Mouse (Mus musculus): Measurements from ENCODE around the gene Sorcs3.

Sorcs3 gene

DNA sequence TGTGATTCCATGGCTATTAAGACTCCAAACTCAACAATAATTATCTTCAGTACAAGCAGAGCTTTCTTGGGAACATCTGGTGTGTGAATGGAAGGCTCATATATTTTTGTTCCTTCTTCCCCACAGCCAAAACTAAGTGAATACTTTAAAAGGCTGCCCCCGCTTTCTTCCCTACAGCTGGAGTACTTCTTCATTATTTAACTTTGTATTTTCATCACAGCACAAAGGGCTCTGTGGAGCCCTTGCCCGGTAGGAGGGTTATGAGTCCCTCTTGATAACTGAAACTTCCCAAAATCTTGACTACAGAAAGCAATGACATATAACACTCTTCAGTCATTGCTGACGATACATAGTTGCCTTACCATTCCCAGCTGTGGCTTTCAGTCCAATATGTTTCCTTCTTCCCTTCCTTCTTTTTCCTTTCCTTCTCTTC is 615.5 kb downstream of the Sorcs3 start:
- no peak for DNase-seq (ENCODE audit: low read depth, low spot score)

DNA sequence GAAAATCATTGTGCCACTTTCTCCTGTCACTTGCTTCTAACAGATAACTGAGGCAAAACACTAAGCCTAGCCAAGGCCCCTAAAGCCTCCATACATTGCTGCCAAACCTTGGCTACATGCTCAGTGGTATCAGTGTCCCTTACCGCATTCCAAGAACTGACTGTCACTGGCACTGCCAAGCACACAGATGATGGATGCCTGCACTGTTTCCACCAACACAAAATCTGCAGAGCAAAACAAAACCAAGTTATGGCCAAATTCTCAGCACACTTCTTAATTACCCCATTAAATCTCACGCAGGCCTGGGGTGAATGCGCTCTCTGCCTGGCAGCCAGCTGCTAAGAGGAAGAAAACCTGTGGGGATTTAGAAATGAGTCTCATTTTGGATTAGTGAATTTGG is 628.5 kb downstream of the Sorcs3 start:
- DNase-seq (ENCODE audit: low read depth, low spot score), result no peak

DNA sequence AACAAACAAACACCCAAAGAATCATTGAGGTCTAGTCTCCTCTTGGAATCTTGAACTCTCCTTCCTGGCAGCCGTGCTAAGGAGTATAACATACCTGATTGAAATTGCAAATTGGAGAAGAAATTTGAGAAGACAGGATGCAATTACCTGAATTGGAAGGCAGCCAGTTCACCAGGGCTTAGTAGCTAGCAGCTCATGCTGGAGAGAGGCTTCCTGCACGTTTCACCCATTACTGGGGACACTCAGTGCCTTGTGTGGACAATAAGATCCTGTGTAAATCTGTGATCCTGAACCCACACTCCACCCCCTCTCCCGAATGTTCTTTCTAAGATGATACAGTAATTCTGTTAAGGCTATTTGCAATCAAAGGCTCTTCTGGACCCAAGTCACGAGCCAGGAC is 633.6 kb downstream of the Sorcs3 start:
- no peak for DNase-seq (ENCODE audit: low read depth, low spot score)

DNA sequence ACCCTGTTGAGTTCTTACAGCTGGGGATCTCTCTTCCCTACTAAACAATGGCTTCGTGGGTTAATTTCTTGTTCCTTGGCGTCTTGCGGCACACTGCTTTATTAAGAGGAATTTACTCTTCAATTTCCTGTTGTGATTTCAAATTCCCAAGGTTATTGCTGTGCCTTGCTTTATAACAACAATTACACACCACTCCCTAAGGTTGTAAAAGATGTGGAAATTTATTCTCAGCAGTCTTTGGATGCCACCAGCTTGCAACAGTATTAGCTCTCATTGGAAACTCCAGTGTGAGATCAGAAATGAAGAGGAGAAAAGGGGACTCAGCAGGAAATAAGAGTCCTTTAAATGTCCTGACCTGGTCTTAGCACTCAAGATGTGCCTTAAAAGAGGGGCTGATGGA is 641.9 kb downstream of the Sorcs3 start:
- no peak for DNase-seq (ENCODE audit: low read depth, low spot score)

DNA sequence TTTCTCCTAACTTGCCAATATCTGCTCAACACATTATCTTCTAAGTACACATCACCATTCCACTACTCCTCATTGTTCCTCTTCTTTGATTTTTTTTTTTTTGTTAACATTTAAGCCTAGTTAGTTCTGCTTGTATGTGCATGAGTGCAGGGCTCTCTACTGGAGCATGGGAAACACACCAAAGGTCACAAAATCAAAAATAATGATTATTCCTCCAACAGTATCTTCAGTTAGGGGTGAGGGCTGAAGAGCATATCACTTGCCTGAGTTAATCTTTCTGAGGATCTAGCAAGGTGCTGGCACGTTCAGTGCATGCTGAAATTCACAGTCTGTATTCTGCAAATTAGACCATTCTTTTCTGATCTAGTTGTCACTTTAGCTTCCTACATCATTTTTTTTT is 644.6 kb downstream of the Sorcs3 start:
- DNase-seq (ENCODE audit: low read depth, low spot score), result no peak
